Mouse (Mus musculus) embryonic facial prominence, embryonic 11.5 days (tissue): ENCODE measurements around the gene Ccn5. TPM values are rescaled to one million over a fixed set of nuclear protein-coding genes. Genes with fewer than 3 reads are reported as not detected.

Experiments used
- ATAC-seq: fragments of 200-750 bp; cut with Nextera tagmentation; replicated peaks from 2 replicates; pipeline ENCODE4 v1.8.0; 2017; ENCODE audit warnings: low read depth; ENCODE audit not compliant: insufficient number of reproducible peaks, low FRiP score, low TSS enrichment
- DNase-seq: peaks from one replicate; pipeline ENCODE4 v3.0.0-alpha.2; 2015; ENCODE audit warnings: low spot score
- H3K27ac ChIP-seq: fragments of 300-500 bp; sonication (generic); replicated peaks from 2 replicates; pipeline ENCODE4 v1.5.1; 2014; ENCODE audit warnings: mild to moderate bottlenecking, low read depth, low read length, control low read depth
- H3K27me3 ChIP-seq: fragments of 300-500 bp; sonication (generic); 2 replicates; pipeline ENCODE4 v1.6.1; 2014; ENCODE audit warnings: mild to moderate bottlenecking, low read length, moderate library complexity, mixed read lengths; ENCODE audit not compliant: control insufficient read depth, insufficient read depth
- H3K36me3 ChIP-seq: fragments of 300-500 bp; sonication (generic); replicated peaks from 2 replicates; pipeline ENCODE4 v1.6.1; 2014; ENCODE audit warnings: low read depth, mild to moderate bottlenecking, low read length, moderate library complexity, mixed read lengths; ENCODE audit not compliant: control insufficient read depth, insufficient read depth
- H3K4me1 ChIP-seq: fragments of 300-500 bp; sonication (generic); 2 replicates; pipeline ENCODE4 v1.6.1; 2014; ENCODE audit warnings: low read length, mixed read lengths; ENCODE audit not compliant: control insufficient read depth, insufficient read depth
- H3K4me2 ChIP-seq: fragments of 300-500 bp; sonication (generic); 2 replicates; pipeline ENCODE4 v1.6.1; 2014; ENCODE audit warnings: low read depth, mild to moderate bottlenecking, control low read depth, low read length, moderate library complexity
- H3K4me3 ChIP-seq: fragments of 300-500 bp; sonication (generic); 2 replicates; pipeline ENCODE4 v1.5.1; 2014; ENCODE audit warnings: low read depth, low read length, control low read depth
- H3K9ac ChIP-seq: fragments of 300-500 bp; sonication (generic); replicated peaks from 2 replicates; pipeline ENCODE4 v1.6.1; 2014; ENCODE audit warnings: mild to moderate bottlenecking, control low read depth, low read length
- H3K9me3 ChIP-seq: fragments of 300-500 bp; sonication (generic); replicated peaks from 2 replicates; pipeline ENCODE4 v1.6.1; 2016; ENCODE audit warnings: mild to moderate bottlenecking, low read length, inconsistent platforms, mixed read lengths; ENCODE audit not compliant: control insufficient read depth
- WGBS: fragments of 180-500 bp; shearing (Covaris S2); extraction: QIAGEN DNeasy Blood & Tissue Kit; methylation state at CpG from one replicate; pipeline ENCODE4 v1.1.7; 2014; 5-methylcytosine and 5-hydroxymethylcytosine counted together
- polyA plus RNA-seq: library from polyadenylated mRNA; unstranded; fragments of >200 nt; fragmentation: Nextera tagmentation; extraction: Ambion mirVana; gene quantifications from 2 replicates; pipeline ENCODE4 v1.2.1, GENCODE M21; 2014

The Ccn5 gene
- polyA plus RNA-seq, 1 experiment from 2014 or later = not detected

DNA sequence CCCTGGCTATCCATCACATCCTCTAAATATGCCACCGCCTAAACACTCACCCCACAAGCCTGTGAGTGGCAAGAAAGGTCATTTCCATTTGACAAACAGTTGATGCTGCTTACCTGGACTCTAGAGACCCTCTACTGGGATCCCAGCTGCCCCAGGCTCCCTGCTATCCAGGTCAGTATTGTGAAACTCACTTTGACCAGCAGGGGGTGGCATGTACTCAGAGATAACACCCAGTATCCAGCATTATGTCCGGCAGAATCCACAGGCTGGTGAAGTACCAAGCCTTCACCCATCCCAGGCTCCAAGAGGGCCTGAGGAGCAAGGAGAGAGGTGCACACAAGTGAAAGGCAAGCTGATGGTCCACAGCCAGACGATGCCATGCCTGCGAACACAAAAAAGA lies 32.2 kb upstream of the Ccn5 start:
- no peak overlapping the region for H3K9ac ChIP-seq
- peak; percentile 74 for DNase-seq
- no peak overlapping the region for H3K4me3 ChIP-seq
- H3K9me3 ChIP-seq = no peaks in the 10 kb centered on the region
- H3K4me2 ChIP-seq = no peak overlapping the region
- H3K36me3 ChIP-seq = no peaks in the 10 kb centered on the region
- no peak overlapping the region for H3K27ac ChIP-seq
- WGBS = 80% methylated on average over 4 of the region's 4 CpGs
- no peaks in the 10 kb centered on the region for H3K27me3 ChIP-seq
- no peak; the same call in 1 of the 2 replicates for ATAC-seq
- no peaks in the 10 kb centered on the region for H3K4me1 ChIP-seq

GRCm38 (mm10) chr2:163798411-163798810 lies 22.2 kb upstream of the Ccn5 start:
- DNase-seq (peak; percentile 56), ATAC-seq (no peak)
- Histone ChIP-seq H3K27me3 (no peaks in the 10 kb centered on the region), H3K9ac (no peak overlapping the region), H3K9me3 (no peaks in the 10 kb centered on the region), H3K4me1 (no peaks in the 10 kb centered on the region), H3K36me3 (no peaks in the 10 kb centered on the region), H3K27ac (no peak overlapping the region), H3K4me3 (no peak overlapping the region), H3K4me2 (no peak overlapping the region)
- WGBS = 61% methylated on average over 7 of the region's 7 CpGs

DNA sequence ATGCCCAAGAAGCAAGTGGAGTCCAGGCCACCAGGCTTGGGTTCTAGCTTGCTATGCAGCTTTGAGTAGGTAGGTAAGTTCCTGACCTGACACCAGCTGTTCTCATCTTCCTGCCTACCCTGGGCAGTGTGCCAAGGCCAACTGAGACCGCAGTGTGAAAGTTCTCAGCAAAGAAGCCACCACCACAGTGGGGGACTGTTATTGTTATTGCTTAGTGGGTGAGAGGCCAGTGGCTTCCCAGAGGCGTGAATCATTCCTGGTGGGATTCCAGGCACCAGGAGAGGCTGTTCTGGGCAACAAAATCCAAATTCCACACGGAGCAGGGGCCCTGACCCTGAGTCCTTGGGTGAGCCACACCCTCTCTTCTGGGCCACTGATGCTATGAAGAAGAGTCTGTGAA lies 19.8 kb upstream of the Ccn5 start:
- Histone ChIP-seq H3K36me3 (no peaks in the 10 kb centered on the region), H3K9me3 (no peaks in the 10 kb centered on the region), H3K27me3 (no peaks in the 10 kb centered on the region), H3K9ac (no peak overlapping the region), H3K4me1 (no peaks in the 10 kb centered on the region), H3K4me2 (no peak overlapping the region), H3K4me3 (no peak overlapping the region), H3K27ac (no peak overlapping the region)
- ATAC-seq (no peak), DNase-seq (no peak)
- 54% methylated on average over 3 of the region's 3 CpGs for WGBS

DNA sequence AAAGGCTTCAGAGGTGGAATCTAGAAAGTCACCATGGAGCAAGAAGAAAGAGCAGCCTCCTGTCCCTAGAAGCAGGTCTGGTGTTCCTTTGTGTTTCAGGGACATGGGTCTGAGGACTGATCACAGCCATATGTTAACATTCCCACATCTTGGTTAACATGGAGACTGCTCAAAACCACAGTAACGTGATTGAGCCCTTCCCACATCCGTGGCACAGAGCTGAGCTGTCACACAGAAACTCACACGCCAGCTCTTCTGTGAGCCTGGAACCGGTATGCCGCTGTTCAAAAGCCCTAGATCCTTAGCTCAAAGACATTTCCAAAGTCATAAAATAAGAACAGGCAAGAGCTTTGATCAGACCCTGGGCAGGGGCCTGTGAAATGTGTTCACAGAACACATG lies 19.3 kb upstream of the Ccn5 start:
- DNase-seq (no peak), ATAC-seq (no peak)
- H3K36me3 ChIP-seq = no peaks in the 10 kb centered on the region
- H3K4me1 ChIP-seq = no peaks in the 10 kb centered on the region
- H3K4me3 ChIP-seq = no peak overlapping the region
- no peak overlapping the region for H3K9ac ChIP-seq
- H3K4me2 ChIP-seq = no peak overlapping the region
- H3K27me3 ChIP-seq = no peaks in the 10 kb centered on the region
- WGBS = 78% methylated on average over 5 of the region's 5 CpGs
- H3K27ac ChIP-seq = no peak overlapping the region
- H3K9me3 ChIP-seq = no peaks in the 10 kb centered on the region

DNA sequence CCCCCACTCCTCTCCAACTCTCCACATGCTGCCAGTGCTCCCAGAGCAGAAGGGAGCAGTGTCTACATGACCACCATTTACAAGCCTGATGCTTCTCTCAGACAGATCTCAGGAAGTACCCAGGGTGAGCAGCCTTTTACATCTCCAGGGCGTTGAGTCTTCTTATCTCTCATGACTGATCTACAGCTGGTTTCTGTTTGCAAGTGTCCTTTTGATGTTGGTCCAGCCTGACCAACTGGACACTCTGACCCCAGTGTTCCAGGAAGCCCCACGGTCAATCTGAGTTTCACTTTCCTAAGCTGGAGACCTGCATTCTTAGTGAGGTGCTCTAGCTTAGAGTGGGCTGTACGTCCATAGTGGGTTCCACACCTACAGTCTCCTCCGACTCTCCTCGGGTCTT lies 16.8 kb upstream of the Ccn5 start:
- ATAC-seq (no peak), DNase-seq (no peak)
- H3K9ac ChIP-seq = no peak overlapping the region
- H3K36me3 ChIP-seq = no peaks in the 10 kb centered on the region
- no peak overlapping the region for H3K27ac ChIP-seq
- no peak overlapping the region for H3K4me2 ChIP-seq
- H3K4me1 ChIP-seq = no peaks in the 10 kb centered on the region
- H3K9me3 ChIP-seq = no peaks in the 10 kb centered on the region
- 80% methylated on average over 5 of the region's 5 CpGs for WGBS
- H3K27me3 ChIP-seq = no peaks in the 10 kb centered on the region
- no peak overlapping the region for H3K4me3 ChIP-seq

GRCm38 (mm10) chr2:163809166-163809565 lies 11.5 kb upstream of the Ccn5 start:
- Histone ChIP-seq H3K9ac (no peak overlapping the region), H3K4me1 (no peaks in the 10 kb centered on the region), H3K9me3 (no peaks in the 10 kb centered on the region), H3K4me3 (no peak overlapping the region), H3K36me3 (no peaks in the 10 kb centered on the region), H3K4me2 (no peak overlapping the region), H3K27me3 (no peaks in the 10 kb centered on the region), H3K27ac (no peak overlapping the region)
- 93% methylated on average over 4 of the region's 4 CpGs for WGBS
- ATAC-seq (no peak), DNase-seq (no peak)

DNA sequence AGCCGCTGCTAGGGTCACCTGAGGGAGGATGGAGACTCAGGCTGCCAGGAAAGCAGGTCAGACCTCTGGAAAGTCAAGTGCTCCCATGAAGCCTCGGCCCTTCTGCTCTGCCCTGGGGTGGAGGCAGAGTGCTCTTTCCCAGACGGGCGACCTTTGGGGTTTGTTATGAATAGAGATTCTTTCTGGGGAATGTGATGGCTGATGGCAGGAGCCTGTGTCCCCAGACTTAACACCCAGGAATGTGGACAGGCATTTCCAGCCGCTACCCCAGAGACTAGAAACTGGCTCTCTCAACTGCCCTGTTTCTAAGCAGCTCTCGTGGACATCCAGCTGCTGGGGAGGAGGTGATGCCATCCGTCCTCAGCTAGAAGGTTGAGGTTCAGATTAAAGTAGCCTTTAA lies 11.0 kb upstream of the Ccn5 start:
- Histone ChIP-seq H3K4me1 (no peaks in the 10 kb centered on the region), H3K36me3 (no peaks in the 10 kb centered on the region), H3K27ac (no peak overlapping the region), H3K4me3 (no peak overlapping the region), H3K9me3 (no peaks in the 10 kb centered on the region), H3K4me2 (no peak overlapping the region), H3K27me3 (no peaks in the 10 kb centered on the region), H3K9ac (no peak overlapping the region)
- DNase-seq (no peak), ATAC-seq (no peak)
- 57% methylated on average over 7 of the region's 7 CpGs for WGBS

DNA sequence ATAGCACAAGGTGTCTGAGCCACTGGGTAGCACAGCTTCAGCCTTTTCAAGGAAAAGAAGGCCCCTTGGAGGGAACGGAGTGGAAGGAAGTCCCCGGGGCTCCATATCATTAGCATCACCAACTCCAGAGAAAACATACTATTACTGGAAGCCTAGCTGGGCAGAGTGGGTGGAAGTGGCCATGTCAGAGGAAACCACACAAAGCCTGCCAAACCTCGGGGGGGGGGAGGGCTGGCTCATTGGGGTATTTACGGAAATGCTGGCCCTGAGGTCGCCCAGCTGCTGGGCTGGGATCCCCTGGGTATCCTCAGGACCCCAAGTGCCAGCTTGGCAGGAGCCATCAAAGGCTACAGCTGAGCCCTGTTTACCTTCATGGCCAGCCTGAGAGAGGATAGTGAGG lies 7.6 kb upstream of the Ccn5 start:
- no peak overlapping the region for H3K9ac ChIP-seq
- H3K4me2 ChIP-seq = no peak overlapping the region
- H3K4me3 ChIP-seq = no peak overlapping the region
- no peak overlapping the region for H3K27ac ChIP-seq
- H3K27me3 ChIP-seq = no peaks in the 10 kb centered on the region
- H3K36me3 ChIP-seq = no peaks in the 10 kb centered on the region
- H3K9me3 ChIP-seq = no peaks in the 10 kb centered on the region
- WGBS = 66% methylated on average over 5 of the region's 5 CpGs
- DNase-seq (no peak), ATAC-seq (no peak)
- H3K4me1 ChIP-seq = no peaks in the 10 kb centered on the region
